Mouse (Mus musculus) splenic B cell, adult 2 months (primary cell): ENCODE results near the gene Melk.

Source experiments
- DNase-seq: peaks from one replicate; pipeline ENCODE4 v3.0.0-alpha.2; 2011; ENCODE audit warnings: low read depth, low spot score
- H3K27me3 ChIP-seq: 2 replicates; pipeline ENCODE4 v1.6.1; 2012; ENCODE audit warnings: mild to moderate bottlenecking, low read length, moderate library complexity, mixed read lengths; ENCODE audit not compliant: control insufficient read depth, poor library complexity, insufficient read depth, severe bottlenecking
- H3K36me3 ChIP-seq: 2 replicates; pipeline ENCODE4 v1.6.1; 2012; ENCODE audit warnings: mild to moderate bottlenecking, low read length, moderate library complexity, mixed read lengths; ENCODE audit not compliant: control insufficient read depth, poor library complexity, insufficient read depth, severe bottlenecking

Gene Melk

DNA sequence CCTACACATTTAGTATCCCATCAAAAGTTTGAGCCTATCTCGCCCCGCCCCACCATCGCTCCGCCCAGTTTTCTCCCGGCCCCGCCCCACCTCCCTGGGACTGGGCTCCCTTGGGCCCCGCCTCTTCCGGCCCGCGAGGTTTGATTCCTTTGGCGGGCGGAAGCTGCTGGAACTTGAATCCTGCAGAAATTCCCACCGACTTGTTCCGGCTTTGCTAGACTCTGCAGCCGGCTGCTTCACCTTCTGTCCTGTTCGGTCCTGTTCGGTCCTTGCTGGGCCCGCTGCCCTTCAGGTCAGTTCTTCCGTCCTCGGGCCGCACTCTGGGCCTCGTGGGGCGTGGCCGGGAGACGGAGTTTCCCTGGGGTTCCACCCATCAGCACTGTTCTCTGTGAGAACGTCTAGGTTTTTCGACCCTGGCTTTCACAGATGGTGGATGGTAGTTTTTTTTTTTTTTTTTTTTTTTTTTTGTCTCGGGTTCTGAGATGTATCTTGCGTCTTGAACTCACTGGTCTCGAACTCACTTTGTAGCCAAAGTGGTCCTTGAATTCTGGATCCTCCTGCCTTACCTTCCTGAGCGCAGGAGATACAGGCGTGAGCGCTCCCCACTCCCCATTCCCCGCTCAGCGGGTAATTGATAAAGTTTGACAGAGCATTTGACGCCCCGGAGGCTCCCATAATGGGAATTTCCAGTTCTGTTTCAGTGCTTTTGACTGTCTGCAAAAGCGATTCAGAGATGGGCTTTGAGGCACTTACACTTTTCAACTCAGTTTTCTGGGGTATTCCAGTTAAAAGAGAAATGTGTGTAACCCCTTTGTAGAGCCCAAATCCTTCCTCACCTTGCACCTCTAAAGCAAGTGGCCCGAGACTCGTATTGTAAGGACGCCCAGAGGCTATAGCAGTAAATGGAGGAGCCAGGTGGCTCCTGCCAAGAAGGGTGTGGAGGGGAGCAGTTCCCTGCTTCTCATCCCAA is at the start of gene Melk:
Melk (plus strand) TSS at position 96 of the 970 bp plus-strand sequence.
- peak; percentile 71 for DNase-seq
- Histone ChIP-seq H3K36me3 (no peaks in the 10 kb centered on the region), H3K27me3 (no peaks in the 10 kb centered on the region)

DNA sequence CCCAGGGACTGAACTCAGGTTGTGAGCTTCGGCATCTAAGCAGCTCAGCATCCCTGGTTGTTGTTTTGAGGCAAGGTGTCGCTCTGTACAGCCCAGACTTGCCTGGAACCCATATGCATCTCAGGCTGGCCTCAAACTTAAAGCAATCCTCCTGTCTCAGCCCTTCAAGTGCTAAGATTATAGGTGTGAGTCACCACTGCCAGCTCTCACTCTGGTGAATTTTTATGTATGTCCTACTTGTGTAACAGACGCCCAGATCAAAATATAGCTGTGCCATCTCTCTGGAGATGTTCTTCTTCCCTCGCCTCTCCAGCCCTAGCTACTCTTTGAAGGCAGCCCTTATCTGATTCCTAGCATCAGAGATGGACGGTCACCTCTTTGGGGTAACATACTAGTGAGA is 49.2 kb upstream of the Melk start:
- no peaks in the 10 kb centered on the region for H3K27me3 ChIP-seq
- no peak for DNase-seq
- no peaks in the 10 kb centered on the region for H3K36me3 ChIP-seq

DNA sequence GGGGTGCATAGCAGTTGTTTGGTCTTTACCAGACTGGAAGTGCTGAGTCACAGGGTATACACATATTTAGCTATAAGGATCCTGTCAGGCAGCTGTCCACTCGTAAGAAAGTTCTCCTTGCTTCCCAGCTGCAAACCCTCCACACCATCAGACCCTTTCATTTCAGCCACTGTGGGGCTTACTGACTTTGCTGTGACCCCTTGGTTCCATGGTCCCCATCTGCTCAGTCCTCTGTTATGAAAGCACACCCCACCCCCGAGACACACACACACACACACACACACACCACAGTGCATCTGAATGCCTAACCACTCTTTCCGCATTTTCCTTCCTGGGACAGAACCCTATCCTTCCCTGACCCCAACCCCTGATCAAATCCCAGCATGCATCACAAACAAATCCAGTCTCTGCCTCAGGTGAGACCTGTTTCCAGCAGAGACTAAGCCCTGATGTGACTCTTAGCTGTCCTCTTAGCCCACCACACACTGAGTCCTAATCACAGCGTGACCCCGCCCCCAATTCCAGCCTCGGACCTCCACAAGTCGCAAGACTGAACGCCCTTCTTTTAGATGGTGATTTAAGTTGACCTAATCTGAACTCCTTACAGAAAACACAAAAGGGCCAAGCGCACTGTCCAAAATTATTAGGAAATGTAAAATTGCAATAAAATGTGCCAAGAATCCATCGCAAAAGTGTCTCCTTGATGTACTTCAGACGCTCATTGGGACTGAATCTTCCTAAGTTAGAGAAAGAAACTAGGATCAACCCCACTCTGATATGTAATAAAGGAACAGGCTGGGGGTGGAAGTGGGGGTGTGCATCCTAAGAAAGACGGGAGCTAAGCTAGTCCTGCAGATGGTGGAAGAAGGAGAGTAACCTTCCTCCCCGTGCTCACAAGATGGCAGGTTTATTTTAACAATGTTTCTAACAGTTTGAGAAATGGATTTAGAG is 48.4 kb upstream of the Melk start:
- Histone ChIP-seq H3K27me3 (no peaks in the 10 kb centered on the region), H3K36me3 (no peaks in the 10 kb centered on the region)
- no peak for DNase-seq

DNA sequence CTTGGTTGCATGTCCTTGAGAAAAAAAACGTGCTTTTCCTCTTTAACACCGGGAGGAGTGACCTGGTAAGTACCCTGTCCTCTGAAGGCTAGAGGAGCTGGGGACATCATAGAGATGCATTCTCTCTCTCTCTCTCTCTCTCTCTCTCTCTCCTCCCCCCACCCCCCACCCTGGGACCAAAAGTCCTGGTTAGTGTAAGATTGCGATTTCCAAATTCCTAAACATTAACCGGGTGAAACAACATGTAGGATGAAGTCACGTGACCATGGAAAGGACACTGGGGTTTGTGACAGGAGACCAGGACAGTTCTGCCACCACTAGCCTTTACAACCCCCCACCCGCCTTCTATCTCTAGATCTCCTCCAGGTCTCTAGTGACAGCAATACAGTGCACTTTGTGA is 47.5 kb upstream of the Melk start:
- Histone ChIP-seq H3K27me3 (no peaks in the 10 kb centered on the region), H3K36me3 (no peaks in the 10 kb centered on the region)
- no peak for DNase-seq

DNA sequence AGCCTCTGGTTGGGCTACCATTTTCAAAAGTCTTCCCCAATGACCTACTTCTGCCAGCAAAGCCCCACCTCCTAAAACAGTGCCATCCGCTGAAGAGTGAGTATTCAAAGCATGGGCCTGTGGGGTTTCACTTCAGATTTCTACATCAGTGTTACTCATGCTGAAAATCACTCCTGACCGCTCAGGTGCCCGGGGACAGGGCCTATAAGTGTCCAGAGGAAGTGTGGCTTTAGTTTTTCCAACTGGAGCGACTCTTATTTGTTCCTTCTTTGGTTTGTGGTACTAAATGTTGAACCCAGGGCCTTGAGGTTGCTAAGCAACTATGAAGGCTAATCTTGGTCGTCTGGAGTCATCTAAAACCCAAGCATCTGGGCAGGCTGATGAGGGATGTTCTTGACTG is 46.1 kb upstream of the Melk start:
- H3K27me3 ChIP-seq = no peaks in the 10 kb centered on the region
- DNase-seq = no peak
- no peaks in the 10 kb centered on the region for H3K36me3 ChIP-seq

DNA sequence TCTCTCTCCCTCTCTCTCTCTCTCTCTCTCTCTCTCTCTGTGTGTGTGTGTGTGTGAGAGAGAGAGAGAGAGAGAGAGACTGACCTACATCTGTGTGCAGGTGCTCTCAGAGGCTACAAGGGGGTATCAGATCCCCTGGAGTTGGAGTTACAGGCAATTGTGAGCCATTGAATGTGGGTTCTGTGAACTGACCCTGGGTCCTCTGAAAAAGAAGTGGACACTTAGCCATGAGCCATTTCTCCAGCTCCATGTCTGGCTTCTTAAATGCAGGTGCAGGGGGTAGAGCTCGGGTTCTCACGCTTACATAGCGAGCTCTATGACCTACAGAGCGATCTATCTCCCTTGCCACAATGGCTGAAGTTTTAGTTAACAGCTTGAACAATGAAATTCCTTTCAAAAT is 41.5 kb upstream of the Melk start:
- DNase-seq = no peak
- Histone ChIP-seq H3K36me3 (no peaks in the 10 kb centered on the region), H3K27me3 (no peaks in the 10 kb centered on the region)

DNA sequence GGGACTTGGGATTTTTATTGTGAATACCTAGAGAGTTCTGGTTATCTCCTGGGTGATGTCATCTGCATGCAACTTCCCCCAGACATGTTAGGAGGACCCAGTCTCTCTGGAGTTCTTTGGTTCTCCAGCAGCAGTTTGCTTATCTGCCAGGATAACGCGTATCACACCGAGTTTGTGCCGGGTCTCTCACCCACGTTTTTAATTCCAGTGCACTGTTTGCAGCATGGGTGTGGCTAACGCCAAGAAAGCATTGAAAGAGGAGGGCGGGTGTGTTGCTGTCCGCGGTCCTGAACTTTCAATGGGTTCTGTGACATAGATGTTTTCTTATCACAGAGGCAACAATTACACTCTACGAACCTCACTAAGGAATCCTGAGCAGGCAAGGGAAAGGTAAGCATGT is 40.4 kb upstream of the Melk start:
- DNase-seq = peak; percentile 51
- no peaks in the 10 kb centered on the region for H3K27me3 ChIP-seq
- H3K36me3 ChIP-seq = no peaks in the 10 kb centered on the region

DNA sequence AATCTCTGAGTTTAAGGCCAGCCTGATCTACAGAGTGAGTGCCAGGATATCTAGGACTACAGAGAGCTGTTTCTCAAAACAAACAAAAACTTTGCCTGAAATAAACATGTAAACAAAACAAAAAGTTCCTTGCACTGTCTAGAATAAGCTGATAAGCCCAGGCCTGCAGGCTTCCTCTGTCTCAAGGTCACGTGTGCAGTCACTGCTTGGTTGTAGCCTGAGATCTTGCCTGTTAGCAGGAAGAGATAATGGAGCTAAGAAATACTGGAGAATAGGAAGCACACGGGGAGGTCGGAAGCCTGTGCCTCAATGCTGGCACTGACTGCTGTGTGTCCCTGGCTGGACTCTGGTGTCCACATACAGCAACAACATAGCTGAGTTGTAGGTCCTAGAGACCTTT is 35.2 kb upstream of the Melk start:
- Histone ChIP-seq H3K27me3 (no peaks in the 10 kb centered on the region), H3K36me3 (no peaks in the 10 kb centered on the region)
- no peak for DNase-seq

DNA sequence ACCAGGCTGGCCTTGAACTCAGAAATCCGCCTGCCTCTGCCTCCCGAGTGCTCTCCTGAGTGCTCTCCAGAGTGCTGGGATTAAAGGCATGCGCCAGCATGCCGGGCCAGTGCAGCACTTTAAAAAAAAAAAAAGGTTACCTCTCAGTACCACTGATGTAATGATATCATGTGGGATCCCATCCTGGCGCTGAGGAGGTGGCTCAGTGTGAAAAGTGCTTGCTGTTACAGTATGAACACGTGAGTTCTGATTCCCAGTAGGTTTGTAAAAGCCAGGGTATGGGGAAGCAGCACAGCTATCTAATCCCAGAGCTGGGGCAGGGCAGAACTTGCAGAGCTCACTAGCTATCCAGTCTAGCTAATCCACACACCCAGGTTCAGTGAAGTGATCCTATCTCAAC is 33.2 kb upstream of the Melk start:
- no peaks in the 10 kb centered on the region for H3K27me3 ChIP-seq
- no peak for DNase-seq
- H3K36me3 ChIP-seq = no peaks in the 10 kb centered on the region

DNA sequence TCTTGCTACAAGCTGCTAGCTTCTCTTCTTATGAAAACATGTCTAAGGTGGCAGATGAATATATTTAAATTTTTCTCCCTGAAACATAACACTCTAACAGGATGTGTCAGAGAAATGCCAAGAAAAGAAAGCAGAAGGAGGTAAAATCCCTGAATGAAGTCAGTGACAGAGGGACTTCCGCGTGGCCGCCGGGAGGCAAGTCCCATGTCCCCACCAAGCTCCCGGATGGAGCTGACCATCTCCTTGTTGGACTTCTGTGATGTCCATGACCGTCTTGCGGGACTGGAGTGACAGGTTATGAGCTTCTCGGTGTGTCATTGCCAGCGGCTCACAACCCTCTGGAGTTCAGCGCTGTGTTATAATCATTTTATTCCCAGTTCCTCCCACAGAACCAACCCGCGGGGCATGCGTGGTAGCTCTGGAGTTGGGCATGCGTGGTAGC is 31.3 kb upstream of the Melk start:
- Histone ChIP-seq H3K27me3 (no peaks in the 10 kb centered on the region), H3K36me3 (no peaks in the 10 kb centered on the region)
- no peak for DNase-seq

DNA sequence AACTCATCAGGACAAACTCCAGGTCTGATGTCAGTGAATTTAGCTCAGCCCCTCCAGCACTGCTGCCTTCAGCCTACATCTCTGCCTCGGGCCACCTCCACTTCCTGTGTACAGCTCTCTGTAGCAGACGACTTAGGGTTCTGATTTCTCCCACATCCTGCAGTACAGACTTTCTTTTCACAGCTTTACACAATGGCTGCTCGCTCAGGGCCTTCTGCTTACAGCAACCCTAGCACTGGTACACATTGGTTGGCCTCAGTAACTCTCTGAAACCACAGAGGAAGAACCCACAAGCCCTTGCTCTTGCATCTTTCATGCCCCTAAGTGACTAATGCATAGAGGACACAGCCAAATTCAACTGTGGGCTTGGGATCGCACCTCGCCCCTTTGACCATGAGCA is 29.5 kb upstream of the Melk start:
- Histone ChIP-seq H3K36me3 (no peaks in the 10 kb centered on the region), H3K27me3 (no peaks in the 10 kb centered on the region)
- no peak for DNase-seq

DNA sequence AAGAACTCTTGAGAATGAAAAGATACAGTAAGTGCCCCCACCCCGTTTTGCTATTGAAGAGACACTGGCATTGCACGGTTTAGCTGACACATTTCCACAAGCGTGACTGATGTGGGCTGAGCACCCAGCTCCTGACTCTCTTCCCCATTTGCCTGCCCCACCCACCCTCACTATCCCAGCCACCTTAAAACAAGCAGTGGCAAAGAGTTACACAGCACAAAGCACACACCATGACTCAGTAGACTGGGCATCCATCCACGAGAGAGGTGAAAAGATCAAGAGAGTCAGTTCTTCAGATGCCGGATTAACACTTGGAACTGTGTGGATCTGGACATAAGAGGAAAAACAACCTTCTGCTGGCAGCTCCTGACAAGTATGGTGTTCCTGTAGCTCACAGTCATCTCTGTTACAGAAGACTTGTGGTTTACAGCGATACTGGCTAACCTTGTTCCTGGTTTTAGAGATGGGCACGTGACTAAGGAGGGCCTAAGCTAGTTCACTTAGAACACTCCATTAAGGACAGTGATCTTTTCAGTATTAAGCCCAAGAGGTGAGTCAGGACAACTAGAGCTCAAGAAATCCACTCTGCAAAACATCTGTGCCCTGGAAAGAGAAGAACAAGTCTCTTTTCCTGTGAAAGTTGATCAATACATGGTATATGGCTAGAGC is 18.9 kb upstream of the Melk start:
- Histone ChIP-seq H3K36me3 (no peaks in the 10 kb centered on the region), H3K27me3 (no peaks in the 10 kb centered on the region)
- DNase-seq = no peak

DNA sequence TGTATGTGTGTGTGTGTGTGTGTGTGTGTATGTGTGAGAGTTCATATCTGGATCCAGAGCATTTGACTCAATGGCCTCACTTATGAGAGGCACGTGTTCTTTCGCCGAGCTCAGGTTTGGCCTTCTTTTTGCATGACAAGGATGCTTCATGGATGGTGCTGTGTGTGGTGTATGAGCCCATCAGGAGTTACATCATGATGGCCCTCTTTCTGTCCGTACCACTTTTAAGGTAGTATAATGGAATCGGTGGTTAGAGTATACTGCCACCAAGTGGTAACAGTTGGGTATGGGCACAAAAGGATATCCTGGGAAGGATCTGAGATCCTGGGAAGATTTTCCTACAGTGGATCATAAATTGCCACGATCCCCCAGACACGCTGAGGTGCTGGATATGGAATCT is 8.1 kb upstream of the Melk start:
- peak; percentile 49 for DNase-seq
- H3K27me3 ChIP-seq = no peaks in the 10 kb centered on the region

DNA sequence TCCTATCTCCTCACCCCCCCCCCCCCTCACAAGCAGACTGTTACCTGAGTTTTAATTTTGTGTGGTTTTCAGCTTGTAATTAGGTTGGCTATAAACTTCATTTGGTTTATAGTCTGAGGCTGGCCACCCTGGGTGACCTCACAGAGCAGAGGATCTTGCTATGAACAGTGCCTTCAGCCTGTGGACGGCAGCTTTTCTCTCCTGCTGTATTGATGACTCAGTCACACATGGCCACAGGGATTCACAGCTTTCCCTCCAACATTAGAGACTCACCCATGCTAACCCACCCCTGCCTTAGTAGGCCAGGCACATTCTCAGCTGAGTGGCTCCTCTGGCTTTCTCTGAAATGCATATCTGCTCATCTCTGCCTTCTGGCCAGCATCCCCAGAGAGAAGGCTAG is 4.8 kb upstream of the Melk start:
- Histone ChIP-seq H3K27me3 (no peaks in the 10 kb centered on the region), H3K36me3 (no peaks in the 10 kb centered on the region)
- no peak for DNase-seq

More for the DNA sequence above, 8.1 kb upstream of the Melk start:
- no peaks in the 10 kb centered on the region for H3K36me3 ChIP-seq
